Mouse (Mus musculus): Measurements from ENCODE around the gene St3gal4. TPM values are rescaled to one million over a fixed set of nuclear protein-coding genes. Genes with fewer than 3 reads are reported as not detected.

Gene St3gal4
- total and polyA plus RNA-seq, 2 experiments, result 26.5 to 74.6 TPM

- Histone ChIP-seq H3K27ac (replicated peaks; ENCODE audit: insufficient read depth, low read depth, low read length) (no peak overlapping the region), H3K4me1 (ENCODE audit: control insufficient read depth, insufficient read depth, low read length) (peaks cover 8% of the 10 kb centered on the region), H3K9ac (ENCODE audit: low read depth, low read length) (no peak overlapping the region), H3K36me3 (ENCODE audit: control insufficient read depth, insufficient read depth, low read length) (peaks cover 68% of the 10 kb centered on the region), H3K79me2 (ENCODE audit: control insufficient read depth, insufficient read depth, low read length) (peaks cover 17% of the 10 kb centered on the region; the same call in 1 of the 2 replicates), H3K4me3 (ENCODE audit: insufficient read depth, low read depth, low read length) (no peak overlapping the region), H3K27me3 (ENCODE audit: control insufficient read depth, insufficient read depth, low read length) (no peaks in the 10 kb centered on the region)
- no peak for TF ChIP-seq POLR2A (IDR thresholded peaks at IDR 0.05; ENCODE audit: extremely low read depth, insufficient read depth, low read length)
- no peak for TF ChIP-seq CTCF (IDR thresholded peaks at IDR 0.05; ENCODE audit: low read depth, low read length)
- no peak for DNase-seq (ENCODE audit: extremely low read depth, low read depth, low spot score)
- 96% methylated on average over 4 of the region's 4 CpGs for WGBS
Observed at GRCm38 (mm10) chr9:35052671-35053070, 66.4 kb downstream of the St3gal4 start.

- peaks cover 78% of the 10 kb centered on the region for H3K36me3 ChIP-seq (ENCODE audit: control insufficient read depth, insufficient read depth, low read length)
Observed at GRCm38 (mm10) chr9:35051666-35052065, 67.4 kb downstream of the St3gal4 start.

GRCm38 (mm10) chr9:35050701-35051454, 68.2 kb downstream of the St3gal4 start:
- H3K27ac ChIP-seq (replicated peaks; ENCODE audit: insufficient read depth, low read depth, low read length), result no peak overlapping the region
- peaks cover 5% of the 10 kb centered on the region; the same call in 1 of the 2 replicates for H3K4me1 ChIP-seq (ENCODE audit: control insufficient read depth, insufficient read depth, low read length)
- peaks cover 7% of the 10 kb centered on the region; the same call in 1 of the 2 replicates for H3K79me2 ChIP-seq (ENCODE audit: control insufficient read depth, insufficient read depth, low read length)
- no peak for DNase-seq (ENCODE audit: extremely low read depth, low read depth, low spot score)
- no peak overlapping the region for H3K9ac ChIP-seq (ENCODE audit: low read depth, low read length)
- 93% methylated on average over 6 of the region's 6 CpGs for WGBS
- H3K36me3 ChIP-seq (ENCODE audit: control insufficient read depth, insufficient read depth, low read length), result peaks cover 80% of the 10 kb centered on the region
- no peak for TF ChIP-seq CTCF (IDR thresholded peaks at IDR 0.05; ENCODE audit: low read depth, low read length)
- no peak for TF ChIP-seq POLR2A (IDR thresholded peaks at IDR 0.05; ENCODE audit: extremely low read depth, insufficient read depth, low read length)
- H3K27me3 ChIP-seq (ENCODE audit: control insufficient read depth, insufficient read depth, low read length), result no peaks in the 10 kb centered on the region
- no peak overlapping the region for H3K4me3 ChIP-seq (ENCODE audit: insufficient read depth, low read depth, low read length)

More at GRCm38 (mm10) chr9:35051666-35052065, 67.4 kb downstream of the St3gal4 start:
- WGBS, result 96% methylated on average over 4 of the region's 4 CpGs
- Histone ChIP-seq H3K27ac (replicated peaks; ENCODE audit: insufficient read depth, low read depth, low read length) (no peak overlapping the region), H3K27me3 (ENCODE audit: control insufficient read depth, insufficient read depth, low read length) (no peaks in the 10 kb centered on the region), H3K79me2 (ENCODE audit: control insufficient read depth, insufficient read depth, low read length) (peaks cover 14% of the 10 kb centered on the region; the same call in 1 of the 2 replicates), H3K4me3 (ENCODE audit: insufficient read depth, low read depth, low read length) (no peak overlapping the region), H3K4me1 (ENCODE audit: control insufficient read depth, insufficient read depth, low read length) (peaks cover 3% of the 10 kb centered on the region; the same call in 1 of the 2 replicates), H3K9ac (ENCODE audit: low read depth, low read length) (no peak overlapping the region)
- DNase-seq (ENCODE audit: extremely low read depth, low read depth, low spot score), result no peak
- TF ChIP-seq POLR2A (IDR thresholded peaks at IDR 0.05; ENCODE audit: extremely low read depth, insufficient read depth, low read length), result no peak
- no peak for TF ChIP-seq CTCF (IDR thresholded peaks at IDR 0.05; ENCODE audit: low read depth, low read length)

GRCm38 (mm10) chr9:35049891-35050527, 69.1 kb downstream of the St3gal4 start:
- TF ChIP-seq POLR2A (IDR thresholded peaks at IDR 0.05; ENCODE audit: extremely low read depth, insufficient read depth, low read length), result no peak
- Histone ChIP-seq H3K27ac (replicated peaks; ENCODE audit: insufficient read depth, low read depth, low read length) (no peak overlapping the region), H3K4me1 (ENCODE audit: control insufficient read depth, insufficient read depth, low read length) (peaks cover 11% of the 10 kb centered on the region), H3K36me3 (ENCODE audit: control insufficient read depth, insufficient read depth, low read length) (peaks cover 79% of the 10 kb centered on the region), H3K9ac (ENCODE audit: low read depth, low read length) (no peak overlapping the region), H3K27me3 (ENCODE audit: control insufficient read depth, insufficient read depth, low read length) (no peaks in the 10 kb centered on the region), H3K79me2 (ENCODE audit: control insufficient read depth, insufficient read depth, low read length) (0 out of 2 replicates have a peak, but pooled peaks cover under 1% of the 10 kb centered on the region), H3K4me3 (ENCODE audit: insufficient read depth, low read depth, low read length) (no peak overlapping the region)
- no peak for DNase-seq (ENCODE audit: extremely low read depth, low read depth, low spot score)
- 78% methylated on average over 3 of the region's 3 CpGs for WGBS

GRCm38 (mm10) chr9:35048449-35048848, 70.6 kb downstream of the St3gal4 start:
- H3K27me3 ChIP-seq (ENCODE audit: control insufficient read depth, insufficient read depth, low read length), result no peaks in the 10 kb centered on the region
- TF ChIP-seq CTCF (IDR thresholded peaks at IDR 0.05; ENCODE audit: low read depth, low read length) (no peak), POLR2A (IDR thresholded peaks at IDR 0.05; ENCODE audit: extremely low read depth, insufficient read depth, low read length) (no peak)
- H3K27ac ChIP-seq (replicated peaks; ENCODE audit: insufficient read depth, low read depth, low read length), result no peak overlapping the region
- peaks cover 11% of the 10 kb centered on the region for H3K4me1 ChIP-seq (ENCODE audit: control insufficient read depth, insufficient read depth, low read length)
- H3K79me2 ChIP-seq (ENCODE audit: control insufficient read depth, insufficient read depth, low read length), result no peaks in the 10 kb centered on the region
- no peak overlapping the region for H3K4me3 ChIP-seq (ENCODE audit: insufficient read depth, low read depth, low read length)
- DNase-seq (ENCODE audit: extremely low read depth, low read depth, low spot score), result no peak
- H3K9ac ChIP-seq (ENCODE audit: low read depth, low read length), result no peak overlapping the region
- H3K36me3 ChIP-seq (ENCODE audit: control insufficient read depth, insufficient read depth, low read length), result peaks cover 64% of the 10 kb centered on the region
- WGBS, result 58% methylated on average over 6 of the region's 6 CpGs

Measured in liver, adult 2 months (tissue).